Mouse (Mus musculus): ENCODE measurements around the gene Cyren. TPM values are rescaled to one million over a fixed set of nuclear protein-coding genes. Genes with fewer than 3 reads are reported as not detected.

Gene Cyren
- total RNA-seq, 2 experiments from 2014 or later: 2.8 to 3.7 TPM

DNA sequence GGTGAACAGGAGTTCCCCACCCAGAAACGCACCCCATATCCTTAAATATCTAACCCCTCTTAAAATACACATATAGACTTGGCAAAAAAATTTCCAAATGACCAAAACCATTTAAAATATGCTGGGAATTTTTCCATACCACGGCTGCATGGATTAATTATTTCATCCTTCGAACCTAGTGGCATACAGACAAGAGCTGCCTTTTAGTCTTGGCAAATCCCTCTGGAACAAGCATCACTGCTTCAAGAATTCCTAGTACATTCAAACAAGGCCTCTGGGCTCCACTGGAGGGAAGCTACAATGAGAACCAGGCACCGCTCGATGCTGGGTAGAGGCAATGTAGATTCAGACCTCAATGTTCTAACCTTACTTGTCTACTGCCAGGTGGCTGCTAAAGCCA lies 7.1 kb downstream of the Cyren start:
- no peak overlapping the region for H3K4me3 ChIP-seq
- no peak for DNase-seq
- peak overlapping the region; percentile 96 for H3K27ac ChIP-seq
- intact Hi-C loops (cut with DNase I): no loop called here
- TF ChIP-seq CTCF (IDR thresholded peaks at IDR 0.05): no peak

DNA sequence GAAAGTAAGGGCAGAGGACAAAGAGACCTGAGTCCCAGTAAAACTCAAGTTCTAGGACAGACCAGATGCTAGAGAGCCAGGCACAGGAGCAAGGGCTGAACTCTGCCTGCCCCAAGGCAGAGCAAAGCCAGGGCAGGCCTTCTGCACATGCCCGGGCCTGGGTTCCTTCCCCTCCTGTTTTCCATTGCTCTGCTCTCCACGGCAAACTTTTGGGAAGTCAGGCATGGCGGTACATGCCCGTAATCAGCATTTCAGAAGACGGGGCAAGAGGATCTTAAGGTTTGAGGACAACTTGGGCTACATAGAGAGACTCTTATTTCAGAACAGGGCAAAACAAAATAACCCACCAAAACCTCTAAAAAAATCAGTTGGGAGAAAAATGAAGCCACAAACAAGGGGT lies 7.7 kb downstream of the Cyren start:
- DNase-seq: no peak
- intact Hi-C loops (cut with DNase I): no loop called here
- Histone ChIP-seq H3K27ac (peak overlapping the region; percentile 96), H3K4me3 (peak overlapping the region; percentile 86)
- TF ChIP-seq CTCF (IDR thresholded peaks at IDR 0.05): no peak

DNA sequence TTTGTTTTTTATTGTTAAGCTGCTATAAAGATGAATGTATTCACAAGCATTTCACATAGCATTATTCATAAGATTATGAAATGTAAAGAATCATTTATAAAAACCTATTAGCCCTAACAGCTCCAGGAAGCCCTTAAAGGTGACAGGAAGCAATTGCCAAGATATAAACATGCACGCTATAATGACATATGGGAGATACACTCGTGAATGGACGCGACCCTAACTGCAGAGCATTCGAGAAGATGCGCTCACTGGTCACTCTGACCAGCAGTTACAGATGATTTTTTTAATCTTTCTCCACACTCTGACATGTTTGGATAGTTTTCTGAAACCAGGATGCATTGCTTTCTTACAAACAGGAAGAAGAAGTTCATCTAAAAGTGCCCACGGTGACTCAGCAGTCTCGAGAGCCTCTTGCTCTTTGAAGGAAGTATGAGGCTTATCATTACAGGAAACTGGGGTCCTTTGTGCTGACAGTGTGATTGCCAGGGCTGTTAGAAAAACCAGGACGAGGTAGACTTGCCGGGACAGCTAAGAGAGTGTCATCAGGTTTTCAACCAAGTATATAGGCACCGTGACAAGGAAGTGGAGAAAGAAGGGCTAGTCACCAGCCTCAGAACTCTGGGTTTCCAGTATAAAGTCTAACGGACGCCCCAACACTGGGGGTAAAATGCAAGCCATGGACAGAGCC lies 8.5 kb downstream of the Cyren start:
- intact Hi-C loops (cut with DNase I): loop anchor here (10.0 kb wide), 2 partner anchors 255 to 385 kb away; no protein-coding TSS in a partner anchor
- peak overlapping the region; percentile 86 for H3K4me3 ChIP-seq
- TF ChIP-seq CTCF (IDR thresholded peaks at IDR 0.05): no peak

DNA sequence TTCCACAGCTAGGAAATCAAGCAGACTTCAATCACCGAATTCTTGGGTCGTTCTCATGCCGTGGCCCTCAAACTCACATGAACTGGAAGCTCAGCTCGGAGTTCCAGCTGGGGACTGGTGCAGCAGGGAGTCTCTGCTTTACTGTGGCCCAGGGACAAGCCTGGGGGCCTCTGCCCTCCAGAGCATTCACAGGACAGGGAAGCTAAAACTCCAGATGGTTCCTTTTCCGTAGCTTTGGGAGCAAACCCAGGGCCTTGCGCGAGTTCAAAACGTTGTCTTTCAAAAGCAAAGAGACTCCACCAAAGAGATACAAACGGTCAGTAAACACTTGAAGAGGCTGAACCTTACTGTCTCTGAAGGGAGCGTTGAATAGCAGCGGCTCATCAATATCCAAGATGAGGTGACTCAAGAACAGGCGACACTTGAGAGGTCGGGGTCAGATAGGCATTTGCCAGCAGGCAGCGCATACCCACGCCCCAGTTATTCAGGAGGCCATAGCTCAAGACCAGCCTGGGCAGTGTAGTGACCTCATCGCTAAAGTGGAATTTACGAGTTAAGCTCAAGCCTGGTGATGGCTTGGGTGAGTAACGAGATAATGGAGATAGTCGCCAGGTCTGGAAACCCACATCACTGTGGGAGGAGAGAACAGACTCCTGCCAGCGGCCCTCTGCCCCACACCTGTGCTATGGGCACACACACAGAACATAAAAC lies 9.2 kb downstream of the Cyren start:
- TF ChIP-seq CTCF (IDR thresholded peaks at IDR 0.05): no peak
- intact Hi-C loops (cut with DNase I): loop anchor here (10.0 kb wide), 2 partner anchors 254 to 384 kb away; no protein-coding TSS in a partner anchor
- Histone ChIP-seq H3K4me3 (peak overlapping the region; percentile 86), H3K27ac (peak overlapping the region; percentile 96)
- DNase-seq: no peak

More for the DNA sequence above, 8.5 kb downstream of the Cyren start:
- H3K27ac ChIP-seq: peak overlapping the region; percentile 96
- no peak for DNase-seq

DNA sequence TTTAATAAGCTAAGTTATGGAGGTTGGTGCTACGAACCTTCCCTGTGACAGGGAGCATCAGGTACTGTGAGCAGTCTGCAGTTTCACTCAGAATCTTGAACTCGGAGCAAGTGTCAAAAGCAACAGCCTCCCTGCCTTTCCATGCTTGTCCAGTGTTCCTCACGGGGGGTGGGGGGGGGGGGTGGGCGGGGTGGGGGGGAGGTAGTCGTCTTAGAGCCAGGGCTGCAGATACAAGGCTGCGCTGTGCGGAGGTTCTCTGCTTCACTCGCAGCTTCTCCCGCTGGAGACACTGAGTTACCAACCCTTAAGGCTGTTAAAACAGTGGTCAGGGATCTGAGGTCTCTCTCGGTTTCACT lies 9.9 kb downstream of the Cyren start:
- intact Hi-C loops (cut with DNase I): loop anchor here (10.0 kb wide), 2 partner anchors 253 to 383 kb away; no protein-coding TSS in a partner anchor
- DNase-seq: no peak
- H3K27ac ChIP-seq: peak overlapping the region; percentile 96
- no peak for TF ChIP-seq CTCF (IDR thresholded peaks at IDR 0.05)
- H3K4me3 ChIP-seq: peak overlapping the region; percentile 86

DNA sequence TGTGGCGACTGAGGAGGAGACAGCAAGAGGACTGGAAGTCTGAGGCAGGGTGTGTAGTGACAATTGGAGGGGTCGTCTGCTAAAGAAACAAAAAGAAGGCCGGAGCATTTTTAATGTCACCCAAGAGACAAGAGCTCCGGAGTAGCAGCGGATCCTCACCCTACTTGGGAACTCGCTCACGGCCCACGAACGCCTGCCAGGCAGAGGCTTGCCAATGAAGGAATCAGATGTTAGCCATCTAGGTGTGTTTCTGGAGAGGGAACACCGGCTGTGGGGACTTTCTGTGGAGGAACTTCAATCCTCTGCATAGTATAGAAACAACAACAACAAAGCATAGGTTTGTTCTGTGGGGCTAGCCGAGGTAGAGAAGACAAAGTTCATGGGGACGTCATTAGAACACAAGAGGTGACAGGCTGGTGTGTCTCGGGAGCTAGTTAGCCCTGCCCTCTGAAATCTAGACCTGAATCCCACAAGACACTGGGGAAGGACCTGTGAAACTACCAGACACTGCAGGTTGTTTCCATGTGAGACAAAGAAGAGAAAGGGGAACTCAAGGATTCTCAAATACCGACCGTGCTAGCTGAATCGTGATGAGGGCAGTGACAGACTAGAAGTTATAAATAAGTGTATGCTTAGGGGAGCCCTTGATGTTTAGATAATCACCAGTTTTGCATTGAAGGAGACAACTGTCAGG lies 10.4 kb downstream of the Cyren start:
- peak overlapping the region; percentile 86 for H3K4me3 ChIP-seq
- TF ChIP-seq CTCF (IDR thresholded peaks at IDR 0.05): no peak
- no peak for DNase-seq
- H3K27ac ChIP-seq: peak overlapping the region; percentile 96
- intact Hi-C loops (cut with DNase I): loop anchor here (10.0 kb wide), 2 partner anchors 253 to 383 kb away; no protein-coding TSS in a partner anchor

DNA sequence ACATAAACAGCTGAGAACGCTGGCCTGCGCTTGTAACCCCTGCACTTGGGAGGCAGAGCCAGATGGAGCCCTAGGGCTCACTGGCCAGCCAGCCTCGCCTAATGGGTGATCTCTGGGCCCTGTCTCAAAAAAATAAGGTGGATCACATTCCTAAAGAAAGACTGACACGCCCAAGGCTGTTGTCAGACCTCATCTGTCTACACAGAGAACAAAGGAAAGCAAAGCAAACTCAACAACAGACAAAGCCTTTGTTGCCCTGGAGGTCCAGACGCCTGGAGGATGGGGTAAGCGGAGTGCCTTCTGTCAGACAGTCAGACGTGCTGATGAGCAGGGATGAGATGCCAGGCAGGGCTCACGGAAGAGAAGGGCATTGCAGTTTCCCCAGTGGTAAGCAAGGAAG lies 11.1 kb downstream of the Cyren start:
- no peak for TF ChIP-seq CTCF (IDR thresholded peaks at IDR 0.05)
- intact Hi-C loops (cut with DNase I): loop anchor here (10.0 kb wide), 2 partner anchors 252 to 382 kb away; no protein-coding TSS in a partner anchor
- Histone ChIP-seq H3K27ac (peak overlapping the region; percentile 96), H3K4me3 (peak overlapping the region; percentile 86)
- no peak for DNase-seq

DNA sequence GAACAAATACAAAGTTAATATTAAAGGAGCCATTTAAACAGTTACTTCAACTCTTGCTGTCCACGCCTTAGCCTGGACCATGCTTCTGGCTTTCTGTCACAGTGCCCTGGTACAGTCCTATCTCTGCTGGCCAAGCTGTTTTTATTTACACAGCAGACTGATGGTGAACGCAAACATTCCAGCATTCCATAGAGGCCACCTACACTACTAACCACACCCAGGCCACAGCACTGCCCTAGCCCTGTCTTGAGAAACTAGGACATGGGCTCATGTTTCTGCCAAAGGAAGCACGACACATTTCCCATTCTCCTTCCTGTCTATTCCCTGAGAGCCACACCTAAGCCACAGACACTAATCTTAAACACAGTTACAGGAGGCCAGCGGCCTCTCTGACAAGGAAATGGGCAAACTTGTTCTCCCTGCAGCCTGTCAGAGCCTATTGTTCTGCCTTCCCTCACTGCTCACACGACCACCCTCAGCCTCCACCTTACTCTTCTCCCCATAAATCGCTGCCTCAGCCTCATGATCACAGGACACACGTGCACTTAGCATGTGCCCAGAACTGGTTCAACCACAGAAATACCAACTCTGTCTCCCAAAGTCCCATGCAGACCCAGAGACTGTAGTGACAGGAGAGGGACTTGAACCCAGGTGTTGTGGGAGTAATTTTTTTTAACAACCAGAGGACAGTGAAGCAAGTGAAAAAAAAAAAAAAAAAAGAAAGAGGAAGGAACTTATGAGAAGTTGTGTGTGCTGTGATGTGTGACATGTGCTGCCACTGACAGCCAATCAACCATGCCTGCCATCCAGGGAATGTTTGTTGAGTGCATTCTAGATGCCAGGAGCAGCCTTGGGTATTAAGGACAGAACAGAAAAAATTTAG lies 11.9 kb downstream of the Cyren start:
- intact Hi-C loops (cut with DNase I): loop anchor here (10.0 kb wide), 2 partner anchors 251 to 381 kb away; no protein-coding TSS in a partner anchor
- peak; percentile 59 for DNase-seq
- Histone ChIP-seq H3K4me3 (peak overlapping the region; percentile 86), H3K27ac (peak overlapping the region; percentile 96)
- no peak for TF ChIP-seq CTCF (IDR thresholded peaks at IDR 0.05)

DNA sequence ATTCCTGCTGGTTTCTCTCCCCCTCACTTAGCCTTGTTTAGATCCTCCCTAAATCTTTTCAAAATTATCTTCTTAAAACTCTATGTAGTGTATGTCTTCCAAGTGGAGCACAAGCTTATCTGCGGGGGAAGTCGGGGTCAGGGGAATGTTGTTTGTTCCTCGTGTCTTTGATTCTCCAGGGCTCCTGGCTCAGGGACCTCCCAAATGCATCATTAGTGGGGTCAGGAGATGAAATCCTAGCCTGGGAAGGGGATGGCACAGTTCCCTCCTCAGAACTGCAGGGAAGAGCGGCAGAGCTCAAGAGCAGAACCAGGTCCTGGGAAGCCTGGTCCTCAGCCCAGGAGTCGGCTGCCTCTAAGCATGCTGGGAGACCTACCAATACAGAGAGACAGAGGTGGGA lies 12.6 kb downstream of the Cyren start:
- peak overlapping the region; percentile 96 for H3K27ac ChIP-seq
- intact Hi-C loops (cut with DNase I): loop anchor here (10.0 kb wide), 2 partner anchors 250 to 380 kb away; no protein-coding TSS in a partner anchor
- no peak for TF ChIP-seq CTCF (IDR thresholded peaks at IDR 0.05)
- DNase-seq: peak; percentile 60
- H3K4me3 ChIP-seq: peak overlapping the region; percentile 86

DNA sequence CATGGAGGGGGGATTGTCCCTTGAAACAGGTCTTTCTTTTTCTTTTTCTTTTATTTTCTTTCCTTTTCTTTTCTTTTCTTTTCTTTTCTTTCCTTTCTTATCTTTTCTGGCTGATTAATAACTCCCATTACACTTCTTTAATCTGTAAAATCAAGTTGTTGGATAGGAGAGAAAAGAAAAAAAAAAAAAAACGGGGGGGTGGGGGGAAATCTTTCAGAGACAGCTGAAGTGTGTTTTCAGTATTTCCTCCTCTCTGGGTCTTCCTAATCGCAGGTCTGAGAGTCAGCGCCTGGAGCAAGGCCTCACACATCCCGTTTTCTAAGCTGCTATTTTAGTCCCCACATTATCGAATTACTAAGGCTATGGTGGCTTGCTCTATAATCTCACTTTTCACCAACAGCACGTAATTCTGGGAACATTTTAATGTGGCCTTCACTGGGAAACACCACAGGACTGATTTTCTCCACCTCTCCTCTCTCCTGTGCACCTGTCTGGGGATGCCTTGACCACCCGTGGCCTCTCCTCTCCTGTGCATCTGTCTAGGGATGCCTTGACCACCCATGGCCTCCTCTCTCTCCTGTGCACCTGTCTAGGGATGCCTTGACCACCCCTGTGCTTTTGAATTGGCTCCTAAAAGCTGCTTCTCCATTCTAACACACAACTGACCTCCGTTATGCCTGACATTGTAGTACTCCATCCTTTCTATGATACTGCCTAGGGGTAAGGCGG lies 13.9 kb downstream of the Cyren start:
- H3K4me3 ChIP-seq: peak overlapping the region; percentile 86
- intact Hi-C loops (cut with DNase I): loop anchor here (2.0 to 10.0 kb wide), 4 partner anchors 13 to 379 kb away; partner anchors contain the start of gene Agbl3
- no peak for DNase-seq
- TF ChIP-seq CTCF (IDR thresholded peaks at IDR 0.05): no peak
- H3K27ac ChIP-seq: peak overlapping the region; percentile 96
